Mouse (Mus musculus) stomach, embryonic 15.5 days (tissue): ENCODE results near the gene Mta2. TPM values are rescaled to one million over a fixed set of nuclear protein-coding genes. Genes with fewer than 3 reads are reported as not detected.
"Not testable (repeated sequence)": the region's sequence is repeated elsewhere in the genome, so short reads cannot be mapped to it uniquely, and the experiment has no call there.

ENCODE experiments used
- ATAC-seq: fragments of 200-750 bp; cut with Nextera tagmentation; 2 replicates; pipeline ENCODE4 v1.8.0; 2017; ENCODE audit warnings: low read depth, moderate number of reproducible peaks, moderate TSS enrichment; ENCODE audit not compliant: insufficient read depth, low FRiP score
- H3K27ac ChIP-seq: fragments of 300-500 bp; sonication (generic); 2 replicates; pipeline ENCODE4 v1.5.1; 2015; ENCODE audit warnings: mild to moderate bottlenecking, inconsistent platforms
- H3K27me3 ChIP-seq: fragments of 300-500 bp; sonication (generic); replicated peaks from 2 replicates; pipeline ENCODE4 v1.6.1; 2015; ENCODE audit warnings: inconsistent platforms
- H3K36me3 ChIP-seq: fragments of 300-500 bp; sonication (generic); 2 replicates; pipeline ENCODE4 v1.6.1; 2015; ENCODE audit warnings: inconsistent platforms
- H3K4me1 ChIP-seq: fragments of 300-500 bp; sonication (generic); 2 replicates; pipeline ENCODE4 v1.6.1; 2015; ENCODE audit warnings: inconsistent platforms
- H3K4me2 ChIP-seq: fragments of 300-500 bp; sonication (generic); 2 replicates; pipeline ENCODE4 v1.6.1; 2015; ENCODE audit warnings: mild to moderate bottlenecking, inconsistent platforms
- H3K4me3 ChIP-seq: fragments of 300-500 bp; sonication (generic); replicated peaks from 2 replicates; pipeline ENCODE4 v1.5.1; 2015; ENCODE audit warnings: inconsistent platforms
- H3K9ac ChIP-seq: fragments of 300-500 bp; sonication (generic); 2 replicates; pipeline ENCODE4 v1.6.1; 2015; ENCODE audit warnings: inconsistent platforms
- H3K9me3 ChIP-seq: fragments of 300-500 bp; sonication (generic); 2 replicates; pipeline ENCODE4 v1.6.1; 2016; ENCODE audit warnings: inconsistent platforms
- WGBS: fragments of 180-500 bp; shearing (Covaris S2); methylation state at CpG from one replicate; pipeline ENCODE4 v1.1.7; 2015; 5-methylcytosine and 5-hydroxymethylcytosine counted together
- polyA plus RNA-seq: library from polyadenylated mRNA; unstranded; fragments of >200 nt; fragmentation: Nextera tagmentation; extraction: Ambion mirVana; gene quantifications from 2 replicates; pipeline ENCODE4 v1.2.1, GENCODE M21; 2015

Mta2 gene
- polyA plus RNA-seq: 132 and 142 TPM in 2 replicates

GRCm38 (mm10) chr19:8941515-8942217, at the start of gene Mta2:
Gene Mta2, plus strand, starts transcription at chr19:8941875.
- Histone ChIP-seq H3K4me2 (peak within 1 kb of the TSS; percentile 67), H3K9ac (peak within 1 kb of the TSS; percentile 99), H3K4me1 (peaks cover 30% of the 10 kb centered on the region), H3K9me3 (no peaks in the 10 kb centered on the region), H3K27me3 (no peaks in the 10 kb centered on the region), H3K27ac (peak within 1 kb of the TSS; percentile 98), H3K36me3 (peaks cover 31% of the 10 kb centered on the region), H3K4me3 (peak within 1 kb of the TSS; percentile 96)
- ATAC-seq: peak; percentile 95
- under 1% methylated on average over 64 of the region's 64 CpGs for WGBS

DNA sequence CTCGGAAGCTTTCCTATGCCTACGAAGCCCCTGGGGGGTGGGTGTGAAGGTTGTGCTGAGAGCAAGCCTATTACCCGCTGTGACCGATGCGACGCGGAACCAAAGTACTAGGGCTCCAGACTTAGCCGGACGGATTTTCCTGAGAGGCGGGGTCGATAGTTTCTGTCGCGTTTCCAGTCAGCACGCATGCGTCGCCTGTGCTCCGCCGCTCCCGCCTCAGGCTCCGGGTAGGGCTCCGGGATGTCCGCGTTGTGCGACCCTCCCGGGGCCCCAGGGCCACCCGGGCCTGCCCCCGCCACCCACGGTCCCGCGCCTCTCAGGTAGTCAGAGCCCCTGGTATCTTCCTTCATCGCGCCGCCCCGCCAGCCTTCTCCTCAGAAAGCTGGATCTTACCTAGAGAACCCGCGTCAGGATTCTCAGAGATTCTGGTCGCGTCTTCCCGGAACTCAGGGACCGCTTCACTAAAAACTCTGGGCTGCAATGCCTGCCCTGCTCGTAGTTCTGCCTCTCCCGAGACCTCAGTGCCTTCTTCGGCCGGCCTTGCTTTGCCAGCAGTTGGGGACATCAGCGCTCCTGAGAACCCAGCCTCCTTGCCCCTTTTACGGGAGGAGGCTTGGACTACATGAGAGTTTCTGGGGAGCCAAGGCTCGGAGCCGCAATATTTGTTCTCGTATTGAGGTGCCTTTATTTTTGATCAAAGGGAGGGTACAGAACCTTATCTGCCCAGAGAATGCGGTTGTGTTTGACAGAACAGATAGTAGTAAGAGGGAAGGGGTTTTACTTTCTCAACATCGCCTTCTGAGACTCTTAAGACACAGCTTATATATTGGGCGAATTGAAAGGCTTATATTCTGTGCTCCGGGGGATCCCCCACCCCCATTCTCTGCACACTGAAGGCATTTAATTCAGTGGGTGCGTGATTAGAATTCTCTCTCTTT, 48.6 kb upstream of the Mta2 start, which contains the start of gene Ints5:
Gene Ints5 (plus strand): TSS at position 177 of the 938 bp plus-strand sequence.
- Histone ChIP-seq H3K4me1 (peaks cover 30% of the 10 kb centered on the region), H3K36me3 (peaks cover 16% of the 10 kb centered on the region), H3K9me3 (no peaks in the 10 kb centered on the region), H3K4me2 (peak within 1 kb of the TSS; percentile 65), H3K9ac (peak within 1 kb of the TSS; percentile 95), H3K4me3 (peak within 1 kb of the TSS; percentile 90), H3K27ac (peak within 1 kb of the TSS; percentile 86), H3K27me3 (no peaks in the 10 kb centered on the region)
- ATAC-seq: peak; percentile 54
- 2% methylated on average over 54 of the region's 54 CpGs for WGBS

DNA sequence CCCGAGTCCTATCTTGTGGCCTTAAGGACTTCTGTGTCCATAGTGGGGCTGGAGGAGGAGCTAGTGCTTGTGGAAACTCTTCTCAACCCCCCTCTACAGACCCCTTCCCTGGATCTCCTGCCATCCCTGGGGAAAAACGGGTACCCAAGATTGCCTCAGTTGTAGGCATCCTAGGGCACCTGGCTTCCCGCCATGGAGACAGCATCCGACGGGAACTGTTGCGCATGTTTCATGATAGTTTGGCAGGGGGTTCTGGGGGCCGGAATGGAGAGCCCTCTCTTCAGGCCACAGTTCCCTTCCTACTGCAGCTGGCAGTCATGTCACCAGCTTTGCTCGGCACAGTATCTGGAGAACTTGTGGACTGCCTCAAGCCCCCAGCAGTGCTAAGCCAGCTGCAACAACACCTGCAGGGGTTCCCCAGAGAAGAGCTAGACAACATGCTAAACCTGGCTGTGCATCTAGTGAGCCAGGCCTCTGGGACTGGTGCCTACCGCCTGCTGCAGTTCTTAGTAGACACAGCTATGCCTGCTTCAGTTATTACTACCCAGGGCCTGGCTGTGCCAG, 46.2 kb upstream of the Mta2 start:
- no peak overlapping the region for H3K4me3 ChIP-seq

DNA sequence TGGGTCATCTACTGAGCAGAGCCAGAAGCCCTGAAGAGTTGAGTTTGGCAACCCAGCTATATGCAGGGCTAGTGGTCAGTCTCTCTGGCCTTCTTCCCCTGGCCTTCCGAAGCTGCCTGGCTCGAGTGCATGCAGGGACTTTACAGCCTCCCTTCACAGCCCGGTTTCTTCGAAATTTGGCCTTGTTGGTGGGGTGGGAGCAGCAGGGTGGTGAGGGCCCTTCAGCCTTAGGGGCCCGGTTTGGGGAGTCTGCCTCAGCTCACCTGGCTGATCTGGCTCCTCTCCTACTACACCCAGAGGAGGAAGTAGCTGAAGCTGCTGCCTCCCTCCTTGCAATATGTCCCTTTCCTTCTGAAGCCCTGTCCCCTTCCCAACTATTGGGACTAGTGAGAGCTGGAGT, 45.4 kb upstream of the Mta2 start:
- H3K9ac ChIP-seq, H3K27ac ChIP-seq, H3K27me3 ChIP-seq, ATAC-seq, H3K4me2 ChIP-seq, H3K9me3 ChIP-seq, H3K4me3 ChIP-seq: not testable (repeated sequence)
- 83% methylated on average over 5 of the region's 5 CpGs for WGBS
- peaks cover 13% of the 10 kb centered on the region for H3K36me3 ChIP-seq
- H3K4me1 ChIP-seq: peaks cover 33% of the 10 kb centered on the region

More for the DNA sequence above, 46.2 kb upstream of the Mta2 start:
- 89% methylated on average over 9 of the region's 9 CpGs for WGBS
- H3K4me1 ChIP-seq: peaks cover 33% of the 10 kb centered on the region
- peaks cover 15% of the 10 kb centered on the region for H3K36me3 ChIP-seq
- H3K27ac ChIP-seq: no peak overlapping the region
- H3K9ac ChIP-seq: no peak overlapping the region
- no peaks in the 10 kb centered on the region for H3K27me3 ChIP-seq
- no peak overlapping the region for H3K4me2 ChIP-seq
- H3K9me3 ChIP-seq: no peaks in the 10 kb centered on the region
- ATAC-seq: no peak

DNA sequence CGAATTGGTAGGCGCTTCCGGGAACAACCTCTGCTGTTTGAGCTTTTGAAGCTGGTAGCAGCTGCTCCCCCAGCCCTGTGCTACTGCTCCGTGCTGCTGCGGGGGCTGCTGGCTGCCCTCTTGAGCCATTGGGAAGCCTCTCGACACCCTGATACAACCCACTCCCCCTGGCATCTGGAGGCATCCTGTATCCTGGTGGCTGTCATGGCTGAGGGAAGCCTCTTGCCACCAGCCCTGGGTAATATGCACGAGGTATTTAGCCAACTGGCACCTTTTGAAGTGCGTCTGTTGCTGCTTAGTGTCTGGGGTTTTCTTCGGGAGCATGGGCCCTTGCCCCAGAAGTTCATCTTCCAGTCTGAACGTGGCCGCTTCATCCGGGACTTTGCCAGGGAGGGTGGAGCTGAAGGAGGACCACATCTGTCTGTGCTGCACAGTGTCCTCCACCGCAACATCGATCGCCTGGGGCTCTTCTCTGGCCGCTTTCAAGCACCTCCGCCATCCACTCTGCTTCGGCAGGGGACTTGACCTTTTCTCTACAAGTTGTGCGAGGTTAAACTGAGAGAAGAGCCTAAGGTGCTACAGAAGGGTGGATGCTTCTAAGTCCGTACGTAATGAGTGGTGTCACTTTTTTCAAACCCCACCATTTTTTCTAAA, 44.3 kb upstream of the Mta2 start:
- peak overlapping the region; percentile 60 for H3K4me2 ChIP-seq
- 22% methylated on average over 21 of the region's 21 CpGs for whole genome bisulfite sequencing
- ATAC-seq: peak; percentile 28

DNA sequence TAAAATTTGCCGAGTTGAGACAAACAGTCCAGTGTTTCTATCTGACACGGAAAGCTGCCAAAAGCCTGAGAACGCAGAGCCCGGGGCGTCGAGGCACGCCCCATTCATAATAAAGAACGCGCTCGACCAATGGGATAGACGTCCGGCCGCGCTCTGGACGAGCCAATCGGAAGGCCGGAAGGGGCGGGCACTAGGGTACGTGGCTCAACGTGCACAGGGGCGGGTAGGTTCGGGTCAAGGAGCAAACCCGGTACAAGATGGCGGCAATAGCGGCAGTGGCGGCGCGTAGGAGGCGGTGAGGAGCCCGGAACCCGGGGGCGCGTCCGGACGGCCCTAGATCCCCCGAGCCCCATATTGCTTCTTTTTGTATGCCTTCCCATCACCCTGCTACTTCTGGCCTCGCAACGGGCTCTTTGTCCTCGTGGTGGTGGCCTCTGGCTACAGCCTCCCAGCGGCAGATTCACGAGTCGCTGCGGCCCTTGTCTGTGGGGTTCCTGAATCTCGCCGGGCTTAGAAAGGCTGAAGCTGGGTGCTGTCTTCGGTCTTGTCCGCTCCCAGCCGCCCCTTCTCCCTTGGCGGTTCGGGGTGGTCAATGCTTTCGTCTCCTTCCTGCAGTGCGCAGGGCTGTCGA, 43.7 kb upstream of the Mta2 start, which contains the start of gene Ganab:
Gene Ganab (plus strand): TSS at position 207 of the 631 bp plus-strand sequence.
- Histone ChIP-seq H3K4me2 (peak within 1 kb of the TSS; percentile 69), H3K27ac (peak within 1 kb of the TSS; percentile 92), H3K4me3 (peak within 1 kb of the TSS; percentile 66), H3K4me1 (peaks cover 33% of the 10 kb centered on the region), H3K9ac (peak within 1 kb of the TSS; percentile 84), H3K36me3 (peaks cover 21% of the 10 kb centered on the region), H3K9me3 (no peaks in the 10 kb centered on the region), H3K27me3 (no peaks in the 10 kb centered on the region)
- WGBS: under 1% methylated on average over 53 of the region's 53 CpGs
- peak; percentile 99 for ATAC-seq

More for the DNA sequence above, 44.3 kb upstream of the Mta2 start:
- H3K9me3 ChIP-seq, H3K27me3 ChIP-seq: not testable (repeated sequence)
- peaks cover 17% of the 10 kb centered on the region for H3K36me3 ChIP-seq
- peaks cover 33% of the 10 kb centered on the region for H3K4me1 ChIP-seq
- H3K27ac ChIP-seq: peak overlapping the region; percentile 91
- H3K9ac ChIP-seq: peak overlapping the region; percentile 55
- peak overlapping the region; percentile 66 for H3K4me3 ChIP-seq

- 3% methylated on average over 13 of the region's 13 CpGs for WGBS
- peaks cover 32% of the 10 kb centered on the region for H3K4me1 ChIP-seq
- H3K36me3 ChIP-seq: peaks cover 25% of the 10 kb centered on the region
- peak overlapping the region; percentile 66 for H3K4me3 ChIP-seq
- H3K9me3 ChIP-seq: no peaks in the 10 kb centered on the region
- no peaks in the 10 kb centered on the region for H3K27me3 ChIP-seq
- peak overlapping the region; percentile 92 for H3K27ac ChIP-seq
- peak overlapping the region; percentile 84 for H3K9ac ChIP-seq
- H3K4me2 ChIP-seq: peak overlapping the region; percentile 69
- ATAC-seq: no peak
Measured at GRCm38 (mm10) chr19:8898576-8898975, 43.1 kb upstream of the Mta2 start.

DNA sequence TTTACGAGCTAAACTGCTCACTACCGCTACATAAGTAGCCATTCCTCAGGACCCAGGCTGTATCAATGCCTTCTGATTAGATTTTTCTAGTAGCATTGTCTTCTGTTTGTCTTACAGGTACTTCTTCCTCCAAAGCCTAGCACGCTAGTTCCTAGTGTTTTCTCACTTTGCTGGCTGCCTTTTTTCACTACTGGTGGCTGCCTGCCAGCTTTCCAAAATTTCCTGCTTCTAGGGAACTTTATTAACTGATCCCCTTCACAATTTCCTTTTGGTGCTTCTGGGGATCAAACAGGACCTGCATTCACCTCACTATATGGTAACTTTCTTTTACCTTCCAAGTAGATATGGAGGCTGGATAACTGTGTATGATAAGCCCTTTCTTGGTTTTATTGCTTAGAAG, 42.6 kb upstream of the Mta2 start:
- WGBS: 26% methylated on average over 3 of the region's 3 CpGs
- H3K36me3 ChIP-seq: peaks cover 29% of the 10 kb centered on the region

GRCm38 (mm10) chr19:8903412-8903811, 38.3 kb upstream of the Mta2 start:
- Histone ChIP-seq H3K27ac (no peak overlapping the region), H3K4me1 (peaks cover 8% of the 10 kb centered on the region), H3K36me3 (peaks cover 45% of the 10 kb centered on the region), H3K4me2 (no peak overlapping the region), H3K9ac (no peak overlapping the region), H3K9me3 (no peaks in the 10 kb centered on the region), H3K4me3 (no peak overlapping the region), H3K27me3 (no peaks in the 10 kb centered on the region)
- ATAC-seq: no peak
- WGBS: 92% methylated on average over 5 of the region's 5 CpGs

More for the DNA sequence above, 42.6 kb upstream of the Mta2 start:
- peak overlapping the region; percentile 69 for H3K4me2 ChIP-seq
- no peak overlapping the region for H3K27ac ChIP-seq
- peaks cover 27% of the 10 kb centered on the region for H3K4me1 ChIP-seq
- peak overlapping the region; percentile 66 for H3K4me3 ChIP-seq
- no peaks in the 10 kb centered on the region for H3K9me3 ChIP-seq
- H3K9ac ChIP-seq: peak overlapping the region; percentile 35
- H3K27me3 ChIP-seq: no peaks in the 10 kb centered on the region
- no peak for ATAC-seq

DNA sequence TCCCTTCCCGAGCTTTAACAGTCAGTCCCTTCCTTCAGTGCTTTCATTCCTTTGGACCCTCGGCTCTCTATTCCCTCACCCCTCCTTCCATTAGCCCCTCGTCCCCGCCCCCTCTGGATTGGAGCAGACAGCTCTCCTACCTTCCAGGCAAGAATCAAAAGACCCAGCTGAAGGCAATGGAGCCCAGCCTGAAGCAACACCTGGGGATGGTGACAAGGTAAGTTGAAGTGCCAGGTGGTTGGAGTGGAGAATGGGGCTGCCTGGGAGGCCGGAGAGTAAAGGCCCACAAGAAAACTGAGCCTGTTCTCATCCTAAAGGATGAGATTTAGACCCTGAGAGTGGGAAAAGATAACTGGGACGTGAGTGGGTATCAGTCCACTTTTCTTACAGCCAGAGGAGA, 33.1 kb upstream of the Mta2 start:
- no peak overlapping the region for H3K27ac ChIP-seq
- H3K36me3 ChIP-seq: peaks cover 78% of the 10 kb centered on the region
- no peak overlapping the region for H3K4me3 ChIP-seq
- ATAC-seq: no peak
- no peak overlapping the region for H3K4me2 ChIP-seq
- H3K4me1 ChIP-seq: no peaks in the 10 kb centered on the region
- no peaks in the 10 kb centered on the region for H3K9me3 ChIP-seq
- H3K27me3 ChIP-seq: no peaks in the 10 kb centered on the region
- no peak overlapping the region for H3K9ac ChIP-seq
- 85% methylated on average over 6 of the region's 6 CpGs for WGBS

- H3K27me3 ChIP-seq: no peaks in the 10 kb centered on the region
- no peak overlapping the region for H3K27ac ChIP-seq
- no peaks in the 10 kb centered on the region for H3K4me1 ChIP-seq
- no peak overlapping the region for H3K4me3 ChIP-seq
- H3K9ac ChIP-seq: no peak overlapping the region
- 87% methylated on average over 5 of the region's 5 CpGs for WGBS
- no peak overlapping the region for H3K4me2 ChIP-seq
- no peaks in the 10 kb centered on the region for H3K9me3 ChIP-seq
- ATAC-seq: no peak
- peaks cover 94% of the 10 kb centered on the region for H3K36me3 ChIP-seq
Measured at GRCm38 (mm10) chr19:8911810-8912209, 29.9 kb upstream of the Mta2 start.
